In the genomic region with DNA sequence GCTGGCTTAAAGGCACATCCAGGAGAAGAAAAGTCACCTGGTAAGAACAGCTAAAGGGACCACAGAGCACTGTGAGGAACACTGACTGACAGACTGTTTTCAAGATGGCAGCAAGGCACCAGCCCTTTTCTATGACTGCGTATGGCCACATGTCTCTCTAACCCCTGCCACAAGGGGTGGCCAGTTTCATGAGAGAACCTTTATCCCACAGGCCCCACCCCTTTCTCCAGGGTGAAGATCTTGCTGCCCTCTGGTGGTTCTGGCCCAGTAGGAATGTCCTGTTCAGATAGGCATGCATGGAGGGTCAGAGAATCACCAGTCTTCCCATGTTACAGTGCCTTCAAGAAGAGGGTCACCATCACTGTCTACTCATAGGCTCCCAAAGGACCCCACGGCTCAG, we compare ENCODE assay signal across 10 mouse cellular contexts. TPM values are rescaled to one million over a fixed set of nuclear protein-coding genes. Genes with fewer than 3 reads are reported as not detected.
DNase-seq lines count a peak whose midpoint lies in the region; ATAC-seq and TF ChIP-seq lines count a peak whose summit lies in the region.
"Had no signal": no experiment of that assay in that cellular context is flagged by ENCODE, and none has a peak within 500 bp of the region (broad histone marks: within the 10 kb centered on the region; RNA-seq: fewer than 3 reads in every experiment).

No protein-coding gene starts in this region.

- H3K27me3 ChIP-seq in heart, adult 2 months (ENCODE audit: control insufficient read depth, insufficient read depth, low read length) = no peaks in the 10 kb centered on the region
- H3K27me3 ChIP-seq in heart, embryonic 10.5 days (ENCODE audit: insufficient read depth, poor library complexity, severe bottlenecking) = no peaks in the 10 kb centered on the region
- no peaks in the 10 kb centered on the region for H3K27me3 ChIP-seq in lung, postnatal 0 days (replicated peaks; ENCODE audit: insufficient read depth, low read length)
- H3K27me3 ChIP-seq: liver, embryonic 15.5 days had no signal

- peak; percentile 86 for ATAC-seq in common myeloid progenitor, adult 5-6 weeks (replicated peaks; ENCODE audit: low read depth, poor library complexity, severe bottlenecking)
- ATAC-seq in lung, postnatal 0 days = no peak

- intact Hi-C loops in heart, adult 2 months (cut with DNase I) = loop anchor here (5.0 kb wide), 1 partner anchor 58 kb away; no protein-coding TSS in a partner anchor
- intact Hi-C loops in left cerebral cortex, postnatal 4 days (cut with DNase I) = no loop called here

- in situ Hi-C loops in ES-E14 (cut with MboI; ENCODE audit: low sequenced_read_pairs in 2 of 2, unreplicated experiment in 2 of 2) = no loop called here

- no peaks in the 10 kb centered on the region for H3K4me1 ChIP-seq in heart, adult 2 months (ENCODE audit: control insufficient read depth, insufficient read depth, low read length)
- H3K4me1 ChIP-seq in heart, embryonic 10.5 days = no peaks in the 10 kb centered on the region
- H3K4me1 ChIP-seq in ES-E14 (ENCODE audit: control insufficient read depth in 2 of 2, insufficient read depth in 2 of 2, low read length in 2 of 2, poor library complexity in 1 of 2) = peaks cover 0 to 2% of the 10 kb centered on the region in 2 experiments; a peak in 1 of 4 replicates
- H3K4me1 ChIP-seq in lung, postnatal 0 days (ENCODE audit: insufficient read depth, low read depth, low read length) = no peaks in the 10 kb centered on the region
- H3K4me1 ChIP-seq: liver, embryonic 15.5 days had no signal

- H3K36me3 ChIP-seq in heart, adult 2 months (ENCODE audit: control insufficient read depth, insufficient read depth, low read length) = no peaks in the 10 kb centered on the region
- H3K36me3 ChIP-seq in heart, embryonic 10.5 days = no peaks in the 10 kb centered on the region
- H3K36me3 ChIP-seq in ES-E14 (ENCODE audit: control insufficient read depth, insufficient read depth, low read length, poor library complexity, severe bottlenecking) = no peaks in the 10 kb centered on the region
- no peaks in the 10 kb centered on the region for H3K36me3 ChIP-seq in lung, postnatal 0 days (ENCODE audit: insufficient read depth, low read length)
- H3K36me3 ChIP-seq: liver, embryonic 15.5 days had no signal

- no peak for TF ChIP-seq EP300 in heart, adult 2 months (IDR thresholded peaks at IDR 0.05; ENCODE audit: insufficient read depth, low read depth, low read length)
- no peak for TF ChIP-seq EP300 in lung, postnatal 0 days (IDR thresholded peaks at IDR 0.05)

- 63% methylated on average over 2 of the region's 2 CpGs for WGBS in heart, adult 2 months
- WGBS in heart, embryonic 10.5 days = 60% methylated on average over 2 of the region's 2 CpGs
- 55% methylated on average over 2 of the region's 2 CpGs for WGBS in lung, postnatal 0 days

- TF ChIP-seq POLR2A in heart, adult 2 months (IDR thresholded peaks at IDR 0.05; ENCODE audit: insufficient read depth, low read depth, low read length) = no peak

- no peaks in the 10 kb centered on the region for H3K79me2 ChIP-seq in heart, adult 2 months (replicated peaks; ENCODE audit: control insufficient read depth, insufficient read depth, low read length)

- H3K4me3 ChIP-seq in heart, adult 2 months = no peak overlapping the region
- H3K4me3 ChIP-seq in heart, embryonic 10.5 days = no peak overlapping the region
- H3K4me3 ChIP-seq in ES-E14 (ENCODE audit: insufficient read depth in 1 of 2, low read depth in 1 of 2, low read length in 2 of 2, poor library complexity in 1 of 2, severe bottlenecking in 1 of 2) = no peak overlapping the region
- H3K4me3 ChIP-seq in lung, postnatal 0 days (ENCODE audit: low read depth, low read length) = no peak overlapping the region
- H3K4me3 ChIP-seq: liver, embryonic 15.5 days had no signal

- no peak overlapping the region for H3K9ac ChIP-seq in heart, adult 2 months (ENCODE audit: low read depth, low read length)
- no peak overlapping the region for H3K9ac ChIP-seq in ES-E14 (ENCODE audit: insufficient read depth, low read depth, low read length, poor library complexity, severe bottlenecking)
- H3K9ac ChIP-seq in lung, postnatal 0 days (replicated peaks; ENCODE audit: low read depth) = no peak overlapping the region
- H3K9ac ChIP-seq: liver, embryonic 15.5 days had no signal

- no peak overlapping the region for H3K27ac ChIP-seq in heart, adult 2 months
- H3K27ac ChIP-seq in heart, embryonic 10.5 days = no peak overlapping the region
- no peak overlapping the region for H3K27ac ChIP-seq in ES-E14 (ENCODE audit: insufficient read depth, low read depth, low read length, poor library complexity, severe bottlenecking)
- no peak overlapping the region for H3K27ac ChIP-seq in lung, postnatal 0 days (ENCODE audit: low read length)
- H3K27ac ChIP-seq: liver, embryonic 15.5 days had no signal

- DNase-seq in heart, adult 2 months = peak in 1 of 2 experiments; percentile 24
- no peak for DNase-seq in heart, embryonic 10.5 days (ENCODE audit: low spot score)
- DNase-seq in ES-E14 (ENCODE audit: low read depth, low spot score) = peak; percentile 28
- peak; percentile 40 for DNase-seq in lung, postnatal 0 days (ENCODE audit: low spot score)
- DNase-seq in ovary, postnatal 10 days (ENCODE audit: low spot score) = no peak
- DNase-seq in left cerebral cortex, postnatal 4 days = no peak
- no peak for DNase-seq in frontal cortex, postnatal 25 days (ENCODE audit: low spot score in 2 of 2)
- DNase-seq: gastrocnemius, postnatal 25 days had no signal

- H3K9me3 ChIP-seq in heart, embryonic 10.5 days = no peaks in the 10 kb centered on the region
- no peaks in the 10 kb centered on the region for H3K9me3 ChIP-seq in ES-E14 (ENCODE audit: control insufficient read depth, insufficient read depth, low read depth, low read length)
- no peaks in the 10 kb centered on the region for H3K9me3 ChIP-seq in lung, postnatal 0 days (ENCODE audit: low read length)
- H3K9me3 ChIP-seq: liver, embryonic 15.5 days had no signal

- H3K4me2 ChIP-seq in lung, postnatal 0 days (replicated peaks; ENCODE audit: low read depth, low read length) = no peak overlapping the region
- H3K4me2 ChIP-seq: liver, embryonic 15.5 days had no signal

- peak; percentile 71 for TF ChIP-seq CTCF in heart, adult 2 months (IDR thresholded peaks at IDR 0.05)
- TF ChIP-seq CTCF in lung, postnatal 0 days (IDR thresholded peaks at IDR 0.05) = peak; percentile 68

TF ChIP-seq in ES-E14, 5 proteins besides CTCF, POLR2A, EP300 and RAD21:
- no peak for TF ChIP-seq MAFK (IDR thresholded peaks at IDR 0.05; ENCODE audit: insufficient read depth, low read depth, low read length)

RNA-seq across cellular contexts. Expression of a gene that starts 10.1 kb away (rescaled TPM):
- total RNA-seq in heart, adult 2 months (2021) = under 1 TPM; 0.08 to 0.11 TPM
- 0.21 and 0.29 TPM in 2 replicates for polyA plus RNA-seq in heart, adult 2 months (2012; rRNA removed)
- not detected in 2 replicates for polyA plus RNA-seq in heart, embryonic 10.5 days (2016; fragmentation: Nextera tagmentation; extraction: Ambion mirVana)
- total RNA-seq in ES-E14 (2012; rRNA removed) = 0.16 and 0.22 TPM in 2 replicates
- not detected in 2 replicates for total RNA-seq in common myeloid progenitor, adult 5-6 weeks (2017)
- 0.05 TPM in 1 of 2 replicates, not detected in the other for polyA plus RNA-seq in lung, postnatal 0 days (2015; fragmentation: Nextera tagmentation; extraction: Ambion mirVana)
- under 1 TPM; 0.46 to 0.82 TPM for total RNA-seq in left cerebral cortex, postnatal 4 days (2021)

RNA-seq across cellular contexts. Expression of a gene that starts 24.7 kb away (rescaled TPM):
- total RNA-seq in heart, adult 2 months (2021) = 1 to 10 TPM in 1 of 2 experiments, under 1 TPM in 1; 0.97 to 1.1 TPM
- 2.2 and 2.8 TPM in 2 replicates for polyA plus RNA-seq in heart, adult 2 months (2012; rRNA removed)
- polyA plus RNA-seq in heart, embryonic 10.5 days (2016; fragmentation: Nextera tagmentation; extraction: Ambion mirVana) = 0.54 and 0.62 TPM in 2 replicates
- total RNA-seq in ES-E14 (2012; rRNA removed) = 1.3 and 2.3 TPM in 2 replicates
- 1.4 and 3.2 TPM in 2 replicates for total RNA-seq in common myeloid progenitor, adult 5-6 weeks (2017)
- polyA plus RNA-seq in lung, postnatal 0 days (2015; fragmentation: Nextera tagmentation; extraction: Ambion mirVana) = 2.8 and 3.5 TPM in 2 replicates
- total RNA-seq in left cerebral cortex, postnatal 4 days (2021) = 1 to 10 TPM; 1.1 to 1.2 TPM

RNA-seq across cellular contexts. Expression of a gene that starts 25.1 kb away (rescaled TPM):
- 10 to 100 TPM; 10.7 to 11.8 TPM for total RNA-seq in heart, adult 2 months (2021)
- polyA plus RNA-seq in heart, adult 2 months (2012; rRNA removed) = 12.7 and 15.4 TPM in 2 replicates
- 11.9 and 14.0 TPM in 2 replicates for polyA plus RNA-seq in heart, embryonic 10.5 days (2016; fragmentation: Nextera tagmentation; extraction: Ambion mirVana)
- total RNA-seq in ES-E14 (2012; rRNA removed) = 15.8 and 22.1 TPM in 2 replicates
- 6.0 and 8.8 TPM in 2 replicates for total RNA-seq in common myeloid progenitor, adult 5-6 weeks (2017)
- polyA plus RNA-seq in lung, postnatal 0 days (2015; fragmentation: Nextera tagmentation; extraction: Ambion mirVana) = 15.2 and 16.2 TPM in 2 replicates
- 10 to 100 TPM; 17.7 to 21.1 TPM for total RNA-seq in left cerebral cortex, postnatal 4 days (2021)

RNA-seq across cellular contexts. Expression of a gene that starts 43.2 kb away (rescaled TPM):
- under 1 TPM; 0.03 to 0.05 TPM for total RNA-seq in heart, adult 2 months (2021)
- polyA plus RNA-seq in heart, adult 2 months (2012; rRNA removed) = 0.04 and 0.09 TPM in 2 replicates
- polyA plus RNA-seq in heart, embryonic 10.5 days (2016; fragmentation: Nextera tagmentation; extraction: Ambion mirVana) = 0.03 TPM in 1 of 2 replicates, not detected in the other
- 0.16 and 0.54 TPM in 2 replicates for total RNA-seq in ES-E14 (2012; rRNA removed)
- not detected in 2 replicates for total RNA-seq in common myeloid progenitor, adult 5-6 weeks (2017)
- polyA plus RNA-seq in lung, postnatal 0 days (2015; fragmentation: Nextera tagmentation; extraction: Ambion mirVana) = 0.11 and 0.15 TPM in 2 replicates
- under 1 TPM; 0.46 to 0.66 TPM for total RNA-seq in left cerebral cortex, postnatal 4 days (2021)

RNA-seq across cellular contexts. Expression of a gene that starts 47.1 kb away (rescaled TPM):
- total RNA-seq in heart, adult 2 months (2021) = 10 to 100 TPM; 45.0 to 48.5 TPM
- polyA plus RNA-seq in heart, adult 2 months (2012; rRNA removed) = 60.4 and 63.0 TPM in 2 replicates
- 249 and 253 TPM in 2 replicates for polyA plus RNA-seq in heart, embryonic 10.5 days (2016; fragmentation: Nextera tagmentation; extraction: Ambion mirVana)
- total RNA-seq in ES-E14 (2012; rRNA removed) = 18.4 and 55.0 TPM in 2 replicates
- total RNA-seq in common myeloid progenitor, adult 5-6 weeks (2017) = 7.7 and 11.4 TPM in 2 replicates
- polyA plus RNA-seq in lung, postnatal 0 days (2015; fragmentation: Nextera tagmentation; extraction: Ambion mirVana) = 373 and 379 TPM in 2 replicates
- total RNA-seq in left cerebral cortex, postnatal 4 days (2021) = 10 to 100 TPM; 42.2 to 42.5 TPM

Comparison
In these comparisons a context has a peak if more than half of its experiments do, and no peak if none do; other contexts are left out.
1. DNase-seq: peak in ES-E14 (single experiment) and lung, postnatal 0 days (single experiment); none in heart, embryonic 10.5 days (single experiment), ovary, postnatal 10 days (single experiment), left cerebral cortex, postnatal 4 days (single experiment) and frontal cortex, postnatal 25 days (0 of 2).